Mouse (Mus musculus) cerebellum, adult 18-20 months (tissue): Measurements from ENCODE around the gene Pax8.

Experiments used
- DNase-seq, 2 experiments: peaks; one replicate each; pipeline ENCODE4 v3.0.0; 2021

Pax8 gene

GRCm38 (mm10) chr2:24413172-24413571, 62.2 kb downstream of the Pax8 start:
- no peak for DNase-seq

- DNase-seq, result peak; percentile 62 to 72
These were observed 66.2 kb downstream of the Pax8 start for GRCm38 (mm10) chr2:24409166-24409565.

GRCm38 (mm10) chr2:24407701-24408485, 67.5 kb downstream of the Pax8 start:
- DNase-seq, result peak; percentile 64 to 68

GRCm38 (mm10) chr2:24405345-24406012, 69.9 kb downstream of the Pax8 start:
- peak; percentile 72 to 78 for DNase-seq

GRCm38 (mm10) chr2:24400711-24401110, 74.7 kb downstream of the Pax8 start:
- DNase-seq, result no peak

- DNase-seq, result no peak
These were observed 78.3 kb downstream of the Pax8 start for GRCm38 (mm10) chr2:24397115-24397514.

GRCm38 (mm10) chr2:24393251-24393650, 82.1 kb downstream of the Pax8 start:
- DNase-seq, result no peak

GRCm38 (mm10) chr2:24387361-24388283, 87.8 kb downstream of the Pax8 start:
- DNase-seq, result no peak

GRCm38 (mm10) chr2:24386964-24387320, 88.5 kb downstream of the Pax8 start:
- DNase-seq, result no peak

GRCm38 (mm10) chr2:24386158-24386963, 89.0 kb downstream of the Pax8 start:
- DNase-seq, result no peak

GRCm38 (mm10) chr2:24385111-24385961, 90.1 kb downstream of the Pax8 start:
- no peak for DNase-seq

GRCm38 (mm10) chr2:24384393-24384792, 91.0 kb downstream of the Pax8 start:
- DNase-seq, result no peak

- DNase-seq, result no peak
These were observed 91.8 kb downstream of the Pax8 start for GRCm38 (mm10) chr2:24383636-24384035.

GRCm38 (mm10) chr2:24382456-24383230, 92.8 kb downstream of the Pax8 start:
- no peak for DNase-seq

GRCm38 (mm10) chr2:24378747-24379450, 96.5 kb downstream of the Pax8 start:
- no peak for DNase-seq
